Mouse (Mus musculus) B cell, adult 2 months (primary cell): ENCODE measurements around the gene Slc6a17.

Experiments
- DNase-seq, 2 experiments: peaks; one replicate each; pipeline ENCODE4 v3.0.0; 2022

The Slc6a17 gene

GRCm38 (mm10) chr3:107459773-107460431 lies 57.9 kb downstream of the Slc6a17 start:
- no peak for DNase-seq

GRCm38 (mm10) chr3:107459196-107459772 lies 58.5 kb downstream of the Slc6a17 start, which contains the start of gene Kcnc4:
Kcnc4 (minus strand) TSS chr3:107459552.
- DNase-seq, result no peak

GRCm38 (mm10) chr3:107458528-107459195 lies 59.2 kb downstream of the Slc6a17 start:
- no peak for DNase-seq

GRCm38 (mm10) chr3:107458104-107458503 lies 59.7 kb downstream of the Slc6a17 start:
- no peak for DNase-seq

- DNase-seq, result no peak
Measured at GRCm38 (mm10) chr3:107454280-107454679, 63.5 kb downstream of the Slc6a17 start.

GRCm38 (mm10) chr3:107446822-107447221 lies 71.0 kb downstream of the Slc6a17 start:
- DNase-seq, result no peak

GRCm38 (mm10) chr3:107443866-107444265 lies 74.0 kb downstream of the Slc6a17 start:
- DNase-seq, result no peak

- no peak for DNase-seq
Measured at GRCm38 (mm10) chr3:107442191-107442590, 75.6 kb downstream of the Slc6a17 start.

GRCm38 (mm10) chr3:107441306-107441705 lies 76.5 kb downstream of the Slc6a17 start:
- DNase-seq, result no peak

GRCm38 (mm10) chr3:107439280-107439679 lies 78.5 kb downstream of the Slc6a17 start:
- no peak for DNase-seq

GRCm38 (mm10) chr3:107437666-107438065 lies 80.2 kb downstream of the Slc6a17 start:
- DNase-seq, result no peak

GRCm38 (mm10) chr3:107436434-107436833 lies 81.4 kb downstream of the Slc6a17 start:
- DNase-seq, result no peak

- no peak for DNase-seq
Measured at GRCm38 (mm10) chr3:107433614-107434013, 84.2 kb downstream of the Slc6a17 start.

GRCm38 (mm10) chr3:107431268-107431667 lies 86.5 kb downstream of the Slc6a17 start:
- no peak for DNase-seq

- no peak for DNase-seq
Measured at GRCm38 (mm10) chr3:107424258-107425041, 93.4 kb downstream of the Slc6a17 start.

- DNase-seq, result no peak
Measured at GRCm38 (mm10) chr3:107420156-107420555, 97.7 kb downstream of the Slc6a17 start.
